Mouse (Mus musculus) small intestine, adult 2 months (tissue): ENCODE data around the gene Tmc6.

Source experiments
- CTCF ChIP-seq: fragments of 200-500 bp; IDR thresholded peaks from 2 replicates; pipeline ENCODE4 v1.5.1; 2012; ENCODE audit warnings: low read depth, mild to moderate bottlenecking, control low read depth, inconsistent platforms, low read length, moderate library complexity, mixed read lengths; ENCODE audit not compliant: insufficient replicate concordance, insufficient read length; ENCODE audit errors: extremely low read depth
- POLR2A ChIP-seq: fragments of 200-500 bp; IDR thresholded peaks from 2 replicates; pipeline ENCODE4 v1.6.1; 2012; ENCODE audit warnings: low read depth, mild to moderate bottlenecking, control low read depth, inconsistent platforms, low read length, moderate library complexity

GRCm38 (mm10) chr11:117772352-117772751 lies 9.6 kb downstream of the Tmc6 start:
- TF ChIP-seq CTCF (no peak), POLR2A (no peak)
